Mouse (Mus musculus) testis, adult 2 months (tissue): ENCODE data around the gene Ankrd37. TPM values are rescaled to one million over a fixed set of nuclear protein-coding genes. Genes with fewer than 3 reads are reported as not detected.

ENCODE experiments used
- H3K27ac ChIP-seq: fragments of 200-500 bp; 2 replicates; pipeline ENCODE4 v1.5.1; 2012; ENCODE audit warnings: low read depth, low read length; ENCODE audit not compliant: control insufficient read depth, insufficient read depth
- H3K27me3 ChIP-seq: fragments of 200-500 bp; 2 replicates; pipeline ENCODE4 v1.6.1; 2012; ENCODE audit warnings: mild to moderate bottlenecking, low read length, moderate library complexity; ENCODE audit not compliant: control insufficient read depth, insufficient read depth
- H3K36me3 ChIP-seq: fragments of 200-500 bp; 2 replicates; pipeline ENCODE4 v1.6.1; 2012; ENCODE audit warnings: mild to moderate bottlenecking, low read length; ENCODE audit not compliant: control insufficient read depth, insufficient read depth
- H3K4me1 ChIP-seq: fragments of 200-500 bp; 2 replicates; pipeline ENCODE4 v1.6.1; 2012; ENCODE audit warnings: low read length; ENCODE audit not compliant: control insufficient read depth, insufficient read depth
- H3K4me3 ChIP-seq: fragments of 200-500 bp; 2 replicates; pipeline ENCODE4 v1.5.1; 2012; ENCODE audit warnings: low read depth, mild to moderate bottlenecking, low read length, moderate library complexity, mixed read lengths; ENCODE audit not compliant: control insufficient read depth
- CTCF ChIP-seq: fragments of 200-500 bp; IDR thresholded peaks from 2 replicates; pipeline ENCODE4 v1.5.1; 2012; ENCODE audit warnings: low read depth, mild to moderate bottlenecking, inconsistent platforms, low read length, moderate library complexity; ENCODE audit not compliant: control insufficient read depth, insufficient read depth, insufficient replicate concordance
- POLR2A ChIP-seq: fragments of 200-500 bp; IDR thresholded peaks from 2 replicates; pipeline ENCODE4 v1.6.1; 2012; ENCODE audit warnings: low read depth, mild to moderate bottlenecking, inconsistent platforms, low read length, moderate library complexity; ENCODE audit not compliant: control insufficient read depth
- polyA plus RNA-seq: library from polyadenylated mRNA; depleted of rRNA; stranded (reverse); fragments of >200 nt; gene quantifications from 2 replicates; pipeline ENCODE4 v1.2.3, GENCODE M21; 2012

Gene Ankrd37
- polyA plus RNA-seq, 1 experiment: 3.0 TPM

- no peak overlapping the region for H3K4me3 ChIP-seq
- H3K27ac ChIP-seq: no peak overlapping the region
- H3K27me3 ChIP-seq: no peaks in the 10 kb centered on the region
- peaks cover 1% of the 10 kb centered on the region; the same call in 1 of the 2 replicates for H3K36me3 ChIP-seq
- peaks cover 1% of the 10 kb centered on the region; the same call in 1 of the 2 replicates for H3K4me1 ChIP-seq
- TF ChIP-seq POLR2A: no peak
- TF ChIP-seq CTCF: peak; percentile 31; the same call in 1 of the 2 replicates
These were observed 11.4 kb downstream of the Ankrd37 start for GRCm38 (mm10) chr8:45994111-45994510.

GRCm38 (mm10) chr8:45990631-45991310 is 14.7 kb downstream of the Ankrd37 start:
- TF ChIP-seq POLR2A (no peak), CTCF (no peak)
- Histone ChIP-seq H3K36me3 (peaks cover 1% of the 10 kb centered on the region; the same call in 1 of the 2 replicates), H3K27ac (no peak overlapping the region), H3K4me1 (no peaks in the 10 kb centered on the region), H3K4me3 (no peak overlapping the region), H3K27me3 (no peaks in the 10 kb centered on the region)

GRCm38 (mm10) chr8:45988189-45988588 is 17.3 kb downstream of the Ankrd37 start:
- H3K27ac ChIP-seq: no peak overlapping the region
- no peaks in the 10 kb centered on the region for H3K36me3 ChIP-seq
- TF ChIP-seq CTCF: no peak
- no peak for TF ChIP-seq POLR2A
- no peaks in the 10 kb centered on the region for H3K27me3 ChIP-seq
- no peak overlapping the region for H3K4me3 ChIP-seq
- H3K4me1 ChIP-seq: no peaks in the 10 kb centered on the region

DNA sequence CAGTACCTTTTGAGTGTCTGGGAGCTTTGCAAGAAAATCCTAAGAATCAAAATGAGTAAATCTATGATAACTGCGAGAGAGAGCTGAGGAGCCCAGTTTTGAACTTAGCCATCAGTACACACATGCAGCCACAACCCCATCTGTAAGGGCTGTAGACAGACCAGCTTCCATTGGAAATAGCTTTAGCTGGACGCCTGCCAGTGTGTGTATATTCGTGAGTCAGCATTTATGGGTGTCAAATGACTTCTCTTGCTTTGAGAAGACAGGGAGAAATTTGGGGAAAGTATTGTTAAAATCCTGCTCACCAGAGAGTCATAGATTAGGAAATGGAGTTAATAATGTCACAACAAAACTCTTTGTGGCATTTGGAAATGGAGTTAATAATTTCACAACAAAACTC is 18.8 kb downstream of the Ankrd37 start:
- TF ChIP-seq CTCF (no peak), POLR2A (no peak)
- Histone ChIP-seq H3K4me1 (no peaks in the 10 kb centered on the region), H3K36me3 (no peaks in the 10 kb centered on the region), H3K4me3 (no peak overlapping the region), H3K27me3 (no peaks in the 10 kb centered on the region), H3K27ac (no peak overlapping the region)

DNA sequence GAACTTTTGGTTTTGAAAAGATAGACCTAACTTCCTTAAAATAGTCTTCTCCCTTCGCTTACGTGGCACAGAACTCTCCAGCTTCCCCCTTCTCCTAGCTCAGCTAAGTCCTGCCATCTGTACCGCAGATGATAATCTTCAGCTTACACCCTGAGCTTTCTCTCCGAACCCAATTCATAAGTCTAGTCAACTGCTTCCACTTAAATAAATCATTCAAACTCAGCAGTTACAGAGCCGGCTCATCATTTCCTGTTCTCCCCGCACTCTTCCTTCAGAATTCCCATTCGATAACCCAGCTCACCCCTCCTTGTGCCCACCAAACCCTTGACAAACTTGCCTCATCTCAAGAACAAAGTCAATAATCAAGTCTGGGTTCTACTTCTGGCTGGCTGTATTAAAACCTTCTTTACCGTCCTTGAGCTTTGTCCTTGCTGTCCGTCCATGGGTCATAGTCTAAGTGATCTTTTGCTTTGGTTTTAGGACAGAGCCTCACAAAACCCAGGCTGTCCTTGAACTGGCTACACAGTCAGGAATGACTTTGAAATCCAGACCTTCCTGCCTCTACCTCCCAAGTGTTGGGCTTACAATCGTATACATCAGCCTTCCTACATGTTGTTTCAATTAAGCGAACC is 29.6 kb downstream of the Ankrd37 start:
- Histone ChIP-seq H3K4me3 (peak overlapping the region; percentile 89), H3K36me3 (no peaks in the 10 kb centered on the region), H3K27ac (peak overlapping the region; percentile 39; the same call in 1 of the 2 replicates), H3K27me3 (no peaks in the 10 kb centered on the region), H3K4me1 (peaks cover 6% of the 10 kb centered on the region)
- TF ChIP-seq CTCF (no peak), POLR2A (no peak)

DNA sequence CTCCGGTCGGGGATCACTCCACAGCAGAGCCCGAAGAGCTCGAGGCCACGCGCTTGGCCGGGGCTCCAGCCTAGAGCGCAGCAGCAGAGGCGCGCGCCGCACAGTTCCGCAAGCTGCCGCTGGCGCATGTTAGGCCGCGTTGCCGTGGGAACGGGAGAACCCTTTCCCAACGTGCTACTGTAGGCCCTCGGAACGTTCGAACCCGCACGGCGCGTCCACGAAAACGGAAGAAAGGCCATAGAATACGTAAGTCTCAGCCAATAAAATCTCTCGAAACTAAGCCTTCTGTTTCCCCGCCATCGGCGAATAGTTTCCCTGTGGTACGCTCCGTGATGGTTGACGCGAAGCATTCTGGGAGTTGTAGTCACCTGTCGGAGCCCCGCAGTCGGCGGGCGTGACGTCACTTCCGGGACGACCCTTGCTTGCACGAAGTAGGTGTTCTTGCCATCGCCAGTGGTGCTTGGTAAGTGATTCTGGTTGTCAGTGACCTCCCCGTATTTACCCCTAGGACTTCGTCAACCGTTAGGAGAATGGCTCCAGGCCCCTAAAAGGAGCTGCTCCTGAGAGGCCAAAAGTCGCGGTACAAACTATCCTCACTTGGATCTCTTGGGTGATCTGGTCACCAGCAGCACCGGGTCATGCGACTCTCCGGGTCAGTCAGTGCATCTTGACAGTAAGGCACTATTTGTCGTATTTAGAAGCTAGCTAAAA is 30.2 kb downstream of the Ankrd37 start, which contains the start of the genes 1700029J07Rik and Ufsp2:
TSS of gene 1700029J07Rik (minus strand) at position 127 of the 711 bp plus-strand sequence.
TSS of gene Ufsp2 (plus strand) at position 403 of the 711 bp plus-strand sequence.
- TF ChIP-seq POLR2A: peak; percentile 73
- TF ChIP-seq CTCF: peak; percentile 45; the same call in 1 of the 2 replicates
- Histone ChIP-seq H3K4me3 (peak within 1 kb of the TSS; percentile 89), H3K27ac (peak within 1 kb of the TSS; percentile 83), H3K27me3 (no peaks in the 10 kb centered on the region), H3K4me1 (peaks cover 9% of the 10 kb centered on the region), H3K36me3 (no peaks in the 10 kb centered on the region)

GRCm38 (mm10) chr8:45973988-45974505 is 31.5 kb downstream of the Ankrd37 start:
- H3K4me1 ChIP-seq: peaks cover 9% of the 10 kb centered on the region

More at GRCm38 (mm10) chr8:45973988-45974505, 31.5 kb downstream of the Ankrd37 start:
- no peaks in the 10 kb centered on the region for H3K36me3 ChIP-seq
- peak overlapping the region; percentile 89 for H3K4me3 ChIP-seq
- no peak overlapping the region; the same call in 1 of the 2 replicates for H3K27ac ChIP-seq
- no peaks in the 10 kb centered on the region for H3K27me3 ChIP-seq
- TF ChIP-seq POLR2A (no peak), CTCF (no peak)
